Mouse (Mus musculus): ENCODE results near the gene Mgat5b.

Mgat5b gene

DNA sequence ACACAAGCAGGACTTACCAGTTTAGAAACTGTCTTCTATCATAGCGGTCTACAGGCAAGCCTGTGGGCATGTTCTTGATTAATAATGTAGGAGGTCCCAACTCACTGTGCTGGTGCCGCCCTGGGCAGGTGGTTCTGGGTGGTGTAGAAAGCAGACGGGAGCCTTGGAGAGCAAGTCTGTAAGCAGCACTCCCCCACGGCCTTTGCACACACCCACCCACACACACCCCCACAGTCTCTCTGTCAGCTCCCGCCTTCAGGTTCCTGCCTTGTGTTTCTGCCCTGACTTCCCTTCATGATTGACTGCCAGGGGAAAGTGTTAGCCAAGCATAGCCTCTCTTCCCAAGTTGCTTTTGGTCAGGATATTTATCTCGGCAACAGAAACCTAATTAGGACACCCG lies 1.3 kb upstream of the Mgat5b start:
- no peak for DNase-seq (ENCODE audit: low read depth, low spot score)

DNA sequence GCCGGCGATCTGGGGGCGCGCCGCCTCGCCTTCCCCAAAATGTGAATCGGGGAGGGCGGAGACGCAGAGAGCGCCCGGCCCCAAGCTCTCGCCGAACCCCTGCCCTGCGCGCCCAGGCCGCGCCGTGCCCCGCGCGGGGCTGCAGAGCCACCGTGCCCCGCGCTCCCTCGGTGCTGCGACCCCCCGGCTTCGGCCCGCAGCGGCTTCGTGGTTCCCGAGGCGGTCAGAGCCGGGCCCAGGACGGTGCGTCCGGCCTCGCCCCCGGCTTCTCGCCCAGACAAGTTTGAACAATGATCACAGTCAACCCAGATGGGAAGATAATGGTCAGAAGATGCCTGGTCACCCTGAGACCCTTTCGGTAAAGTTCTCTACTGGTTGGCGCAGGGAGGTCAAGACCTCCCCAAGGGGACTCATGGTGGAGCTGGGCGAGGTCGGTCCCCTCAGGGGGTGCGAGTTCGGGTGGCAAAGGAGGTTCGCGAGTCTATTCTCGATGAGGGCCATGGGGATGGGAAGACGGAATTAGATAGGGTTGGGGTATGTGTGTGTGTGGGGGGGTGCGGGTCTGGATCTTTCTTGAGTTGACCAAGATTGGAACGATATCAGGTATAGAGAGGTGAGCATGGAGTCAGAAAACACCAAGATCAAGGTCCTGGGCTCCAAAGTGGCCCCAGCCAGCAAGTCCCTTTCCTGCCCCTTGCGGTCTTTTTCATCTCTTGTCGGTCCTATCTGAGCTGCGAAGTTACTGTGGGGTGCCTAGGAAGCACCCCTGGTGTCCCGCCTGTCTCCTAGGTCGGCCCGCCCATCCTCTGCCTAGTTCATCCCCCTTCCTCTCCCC lies 740 bp downstream of the Mgat5b start:
- no peak for DNase-seq (ENCODE audit: low read depth, low spot score)

DNA sequence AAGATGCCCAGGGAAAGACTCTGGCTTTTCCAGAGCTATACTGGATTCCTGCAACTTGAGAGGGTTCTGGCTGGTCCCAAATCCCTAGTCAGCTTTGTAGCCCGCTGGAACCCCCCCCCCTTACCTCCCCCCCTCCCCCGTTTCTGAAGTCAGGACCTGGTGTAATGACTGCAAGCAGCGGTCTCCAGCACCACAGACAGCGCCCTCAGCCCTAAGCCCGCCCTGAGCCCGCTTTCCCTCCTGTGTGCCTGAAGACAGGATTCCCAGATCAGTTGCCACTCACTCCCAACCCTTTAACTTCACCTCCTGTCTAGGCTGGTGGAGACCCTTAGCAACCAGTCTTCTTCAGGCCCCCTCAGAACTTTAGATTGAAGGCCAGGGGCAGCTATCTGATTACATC lies 2.1 kb downstream of the Mgat5b start:
- no peak for DNase-seq (ENCODE audit: low read depth, low spot score)

DNA sequence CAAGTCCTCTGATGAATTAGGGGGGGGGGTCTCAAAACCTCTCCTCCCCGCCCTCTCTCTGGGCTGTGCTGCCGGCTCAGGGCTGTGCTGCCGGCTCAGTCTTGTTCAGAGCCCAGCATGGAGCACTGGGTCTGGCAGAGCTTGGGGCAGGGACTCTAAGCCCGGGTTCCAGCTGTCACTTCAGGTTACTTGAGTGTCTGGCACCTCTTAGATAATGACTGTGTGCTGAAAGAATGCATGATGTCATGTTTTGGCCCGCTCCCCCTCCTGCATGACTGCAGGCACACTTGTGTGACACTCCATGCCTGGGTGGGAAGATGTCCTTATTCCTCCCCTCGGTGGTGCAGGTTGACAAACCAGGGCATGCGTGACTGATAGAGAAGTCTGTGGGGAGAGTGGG lies 3.4 kb downstream of the Mgat5b start:
- DNase-seq (ENCODE audit: low read depth, low spot score): no peak

DNA sequence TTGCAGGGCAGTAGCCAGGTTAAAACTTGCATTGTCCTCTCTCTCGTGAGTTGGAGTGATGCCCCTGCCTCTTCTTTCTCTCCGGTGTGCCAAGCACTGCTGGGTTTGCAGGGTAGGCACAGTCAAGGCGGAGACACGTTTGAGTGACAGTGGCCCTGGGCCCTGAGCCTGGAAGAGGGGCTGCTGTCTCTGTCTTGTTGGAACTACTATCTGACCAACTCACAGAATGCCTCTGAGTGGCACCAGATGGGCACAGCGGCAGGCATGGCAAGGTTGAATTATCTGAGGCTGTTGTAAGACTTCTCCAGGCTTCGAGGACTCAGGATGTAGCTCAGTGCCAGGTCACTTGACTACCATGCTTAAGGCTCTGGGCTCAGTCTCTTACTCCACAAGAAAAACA lies 9.4 kb downstream of the Mgat5b start:
- DNase-seq (ENCODE audit: low read depth, low spot score): no peak

DNA sequence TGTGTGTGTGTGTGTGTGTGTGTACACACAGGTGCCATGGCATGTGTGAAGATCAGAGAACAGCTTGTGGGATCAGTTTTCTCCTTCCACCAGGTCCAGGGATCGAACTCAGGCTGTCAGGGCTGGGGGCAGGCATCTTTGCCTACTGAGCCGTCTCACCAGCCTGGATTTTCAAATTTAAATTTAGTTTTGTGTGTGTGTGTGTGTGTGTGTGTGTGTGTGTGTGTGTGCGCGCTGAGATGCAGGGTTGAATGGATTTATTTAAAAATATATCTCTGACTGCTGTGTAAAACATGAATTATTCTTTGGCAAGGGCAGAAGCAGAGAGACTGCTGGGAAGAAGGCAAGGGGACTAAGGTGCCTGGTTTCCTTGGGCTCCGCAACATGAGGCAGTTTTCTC lies 16.2 kb downstream of the Mgat5b start:
- DNase-seq (ENCODE audit: low read depth, low spot score): no peak

DNA sequence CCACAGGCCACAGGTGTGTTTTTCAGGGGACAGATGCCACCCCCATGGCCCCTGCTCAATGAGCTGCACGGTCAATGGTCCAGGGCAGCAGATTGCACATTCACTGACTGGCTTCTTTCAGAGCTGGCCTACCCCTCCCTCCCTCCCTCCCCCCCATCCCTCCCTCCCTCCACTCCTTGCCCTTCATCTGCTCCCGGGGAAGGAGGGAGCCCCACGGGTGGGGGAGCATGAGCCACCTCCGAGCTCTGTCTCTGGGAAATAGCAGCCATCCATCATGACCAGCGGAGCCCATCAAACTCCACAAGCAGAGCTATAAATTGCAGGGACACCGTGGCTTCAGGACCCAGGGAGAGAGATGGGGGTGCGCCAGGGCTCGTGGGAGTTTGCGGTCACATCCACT lies 16.7 kb downstream of the Mgat5b start:
- DNase-seq (ENCODE audit: low read depth, low spot score): no peak

DNA sequence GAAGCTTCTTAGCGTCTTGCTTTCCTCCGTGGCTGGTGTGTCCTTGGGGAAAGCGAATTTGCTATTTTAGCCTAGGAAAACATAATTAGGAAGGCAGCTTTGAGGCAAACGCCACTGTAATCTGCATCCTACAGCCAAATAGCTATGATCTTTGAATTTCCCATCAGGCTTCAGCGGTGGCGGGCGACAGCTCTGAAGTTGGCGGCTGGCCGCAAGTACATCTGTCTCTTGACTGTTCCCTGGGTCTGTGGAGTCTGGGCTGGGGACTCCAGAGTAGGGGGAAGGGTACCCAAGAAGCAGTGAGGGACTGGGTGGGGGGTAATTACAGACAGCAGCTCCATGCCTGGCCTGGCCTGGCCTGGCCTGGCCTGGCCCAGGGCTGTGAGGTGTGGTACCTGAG lies 17.3 kb downstream of the Mgat5b start:
- no peak for DNase-seq (ENCODE audit: low read depth, low spot score)

DNA sequence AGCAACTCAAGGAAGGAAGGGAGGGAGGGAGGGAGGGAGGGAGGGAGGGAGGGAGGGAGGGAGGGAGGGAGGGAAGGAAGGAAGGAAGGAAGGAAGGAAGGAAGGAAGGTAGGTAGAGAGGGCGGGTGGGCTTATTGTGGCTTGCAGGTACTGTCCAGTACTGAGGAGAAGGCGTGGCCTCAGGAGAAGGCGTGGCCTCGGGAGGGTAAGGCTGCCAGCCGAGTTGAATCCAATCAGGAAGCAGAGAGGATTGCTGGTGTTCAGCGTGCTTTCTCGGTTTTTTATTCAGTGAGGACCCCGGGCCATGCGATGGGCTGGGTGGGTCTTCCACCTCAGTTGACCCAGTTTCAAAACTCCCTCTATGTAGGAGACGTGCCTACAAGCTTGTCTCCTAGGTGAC lies 18.5 kb downstream of the Mgat5b start:
- no peak for DNase-seq (ENCODE audit: low read depth, low spot score)

DNA sequence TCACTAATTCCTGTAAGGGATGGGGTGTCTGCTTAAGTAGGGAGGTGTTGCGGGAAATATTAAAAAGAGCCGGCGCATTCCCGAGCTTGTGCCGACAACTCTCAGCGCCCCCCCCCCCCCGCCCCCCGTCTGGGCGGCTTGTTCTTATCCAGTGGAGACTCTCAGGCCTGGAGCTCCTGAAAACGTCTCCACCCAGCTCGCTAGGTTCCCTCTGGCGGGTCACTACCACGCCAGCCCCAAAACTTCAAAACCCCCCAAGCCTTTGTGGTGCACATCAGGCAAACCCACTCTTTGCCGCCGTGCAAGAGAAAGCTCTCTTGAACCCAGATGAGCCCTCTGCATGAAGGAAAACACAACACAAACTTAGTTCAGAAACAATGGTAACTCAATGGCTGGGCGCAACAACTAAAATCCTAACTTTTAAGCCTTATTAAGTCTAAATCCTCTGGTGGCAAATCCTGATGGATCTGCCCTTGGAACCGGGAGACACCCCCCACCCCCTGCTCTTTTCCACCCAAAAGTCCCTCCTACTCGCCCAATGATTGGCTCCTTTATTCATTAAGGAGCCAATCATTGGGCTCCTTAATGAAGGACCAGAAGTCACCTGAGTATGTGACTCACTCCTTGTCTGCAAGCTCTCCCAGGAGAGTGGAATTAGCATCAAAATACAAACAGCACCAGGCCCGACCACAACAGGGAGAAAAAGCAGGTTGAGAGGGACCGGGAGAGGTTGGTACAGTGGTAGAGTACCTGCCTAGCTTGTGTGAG lies 21.6 kb downstream of the Mgat5b start:
- no peak for DNase-seq (ENCODE audit: low read depth, low spot score)

DNA sequence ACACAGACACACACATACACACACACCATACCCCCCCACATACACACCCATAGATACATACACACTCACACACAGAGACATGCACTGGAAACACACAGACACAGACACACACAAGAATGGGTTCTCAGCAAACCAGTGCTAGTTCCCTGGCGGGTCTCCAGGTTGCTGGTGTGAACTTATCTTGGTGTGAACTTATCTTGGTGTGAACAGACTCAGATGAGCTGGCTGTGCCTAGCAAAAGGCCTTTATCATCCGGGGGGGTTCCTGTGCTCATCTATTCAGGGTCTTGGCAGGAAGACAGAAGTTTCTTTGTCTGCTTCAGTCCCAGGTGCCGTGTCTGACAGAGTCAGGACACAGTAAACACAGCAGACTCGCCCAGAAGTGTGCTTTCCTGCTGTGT lies 25.7 kb downstream of the Mgat5b start:
- DNase-seq (ENCODE audit: low read depth, low spot score): no peak

DNA sequence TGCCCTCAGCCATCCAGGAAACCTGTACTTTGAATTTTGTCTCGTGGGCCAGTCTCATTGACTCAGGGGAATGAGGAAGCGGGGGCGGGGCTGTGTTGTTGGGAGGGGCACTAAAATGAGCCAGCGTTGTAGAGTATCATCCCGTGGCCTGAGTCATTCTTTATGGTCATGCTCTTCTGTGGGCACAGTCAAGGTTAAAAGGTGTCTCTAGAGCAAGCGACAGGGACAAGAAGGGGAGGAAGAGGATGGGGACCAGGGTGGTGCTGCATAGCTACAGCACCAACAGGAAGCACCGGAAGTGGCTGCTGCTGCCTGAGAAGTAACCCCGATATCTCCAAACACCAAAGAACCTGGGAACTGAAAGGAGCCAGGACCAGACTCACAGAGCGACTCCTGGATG lies 31.2 kb downstream of the Mgat5b start:
- no peak for DNase-seq (ENCODE audit: low read depth, low spot score)

DNA sequence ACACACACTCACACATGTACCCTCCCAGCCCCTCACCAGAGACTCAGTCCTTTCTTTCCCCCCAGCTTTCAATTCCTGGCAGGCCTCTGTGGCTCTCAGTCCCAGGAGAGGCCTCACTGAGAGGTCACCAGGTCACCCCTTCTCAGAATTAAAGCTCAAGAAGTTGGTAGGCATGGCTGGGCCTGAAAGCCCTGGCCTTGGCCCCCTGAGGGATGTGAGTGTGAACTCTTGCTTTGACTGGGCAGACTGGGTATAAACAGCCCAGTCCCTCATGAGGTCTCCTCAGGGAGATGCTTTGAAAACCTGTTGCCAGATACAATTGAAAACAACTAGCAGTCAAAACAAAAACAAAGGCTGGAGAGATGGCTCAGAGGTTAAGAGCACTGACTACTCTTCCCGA lies 32.8 kb downstream of the Mgat5b start:
- DNase-seq (ENCODE audit: low read depth, low spot score): no peak

DNA sequence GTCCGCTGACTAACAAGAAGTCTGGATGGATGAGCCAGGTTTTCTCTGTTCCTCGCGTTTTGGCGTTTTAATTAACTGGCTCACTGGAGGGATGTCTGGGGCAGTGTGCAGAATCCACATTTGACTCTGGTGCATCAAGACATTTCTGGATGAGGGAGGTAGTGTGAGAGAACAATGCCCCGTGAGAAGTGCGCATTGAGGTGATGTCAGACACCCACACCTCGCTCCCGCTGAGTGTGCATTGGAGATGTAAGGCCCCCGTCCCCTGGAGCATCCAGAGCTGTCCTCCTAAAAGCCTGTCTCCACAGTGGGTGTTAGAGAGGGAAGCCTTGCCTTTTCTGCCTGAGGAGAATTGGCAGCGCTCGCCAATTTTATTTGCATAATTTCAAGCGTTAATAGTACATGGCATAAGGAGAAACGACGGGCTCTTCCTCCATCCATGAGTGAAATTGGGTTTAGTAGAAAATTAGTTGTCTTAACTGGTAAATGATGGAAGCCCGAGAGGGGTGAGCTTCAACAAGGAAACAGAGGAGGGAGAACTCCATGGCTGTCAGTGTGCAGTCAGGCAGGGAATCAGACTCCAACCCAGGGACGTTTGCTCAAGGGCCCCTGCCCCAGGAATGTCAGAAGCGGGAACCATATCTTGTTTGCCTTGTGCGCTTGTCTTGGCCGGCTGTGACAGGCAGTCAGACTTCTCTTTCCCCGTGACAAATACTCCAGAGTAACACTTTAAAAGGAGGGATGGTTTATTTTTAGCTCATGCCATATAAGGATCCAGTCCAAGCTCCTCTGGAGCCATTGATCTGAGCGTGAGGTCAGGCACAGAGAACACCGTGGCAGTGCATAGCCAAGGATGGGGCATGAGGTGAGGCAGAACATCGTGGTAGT lies 35.8 kb downstream of the Mgat5b start:
- DNase-seq (ENCODE audit: low read depth, low spot score): no peak

DNA sequence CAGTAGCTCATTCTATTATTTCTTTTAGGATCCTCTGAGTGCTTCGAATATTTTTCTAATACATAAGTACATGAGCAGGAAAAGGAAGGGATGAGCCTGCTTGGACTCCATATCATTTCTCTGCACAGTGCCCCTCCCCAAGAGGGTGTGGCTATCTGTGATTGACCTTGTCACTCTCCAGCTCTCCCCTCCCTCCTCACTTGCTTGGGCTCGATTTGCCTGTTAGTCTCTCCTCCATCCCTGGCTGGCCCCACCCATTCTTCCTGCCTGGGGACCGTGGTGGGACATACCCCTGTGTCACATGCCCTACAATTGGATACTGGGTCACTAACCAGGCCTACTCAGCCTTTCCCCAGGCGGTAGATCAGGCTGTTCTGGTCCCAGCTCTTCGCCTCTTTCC lies 39.9 kb downstream of the Mgat5b start:
- no peak for DNase-seq (ENCODE audit: low read depth, low spot score)

DNA sequence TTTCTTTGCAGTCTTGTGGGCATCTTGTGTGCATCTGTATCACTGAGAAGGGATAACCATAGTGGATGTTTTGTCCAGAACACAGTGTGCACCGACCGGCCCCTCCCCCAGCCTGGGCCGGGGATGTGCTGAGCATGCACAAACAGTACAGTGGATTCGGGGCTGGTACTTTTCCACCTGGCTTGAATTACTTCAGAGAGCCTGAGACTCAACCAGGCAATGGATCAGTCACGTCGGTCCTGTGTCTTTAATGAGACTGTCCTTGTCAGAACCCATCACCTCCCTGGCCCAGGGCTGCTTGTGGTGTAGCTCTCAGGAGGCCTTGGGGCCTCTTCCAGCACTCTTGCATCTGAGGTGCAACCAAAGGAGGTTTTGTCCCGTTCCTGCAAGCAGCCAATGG lies 46.4 kb downstream of the Mgat5b start:
- no peak for DNase-seq (ENCODE audit: low read depth, low spot score)

DNA sequence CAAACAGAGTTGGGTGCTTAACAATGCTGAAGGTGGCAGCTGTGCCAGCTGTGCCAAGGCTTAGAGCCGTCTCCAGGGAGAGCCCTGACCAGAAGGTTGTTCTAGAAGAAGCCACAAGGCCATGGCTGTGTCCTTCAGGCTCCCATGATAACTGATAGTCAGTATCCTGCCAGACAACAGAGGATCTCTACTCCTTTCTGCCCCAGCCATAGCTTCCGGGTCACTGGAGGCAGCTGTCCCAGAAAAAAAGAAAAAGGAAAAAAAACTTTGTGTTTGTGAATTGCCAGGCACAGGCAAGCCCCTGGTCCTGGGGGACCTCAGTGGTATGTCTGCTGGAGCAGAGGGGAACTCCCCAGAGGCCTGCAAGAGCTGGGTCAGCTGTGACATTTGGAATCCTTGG lies 47.3 kb downstream of the Mgat5b start:
- DNase-seq (ENCODE audit: low read depth, low spot score): no peak

DNA sequence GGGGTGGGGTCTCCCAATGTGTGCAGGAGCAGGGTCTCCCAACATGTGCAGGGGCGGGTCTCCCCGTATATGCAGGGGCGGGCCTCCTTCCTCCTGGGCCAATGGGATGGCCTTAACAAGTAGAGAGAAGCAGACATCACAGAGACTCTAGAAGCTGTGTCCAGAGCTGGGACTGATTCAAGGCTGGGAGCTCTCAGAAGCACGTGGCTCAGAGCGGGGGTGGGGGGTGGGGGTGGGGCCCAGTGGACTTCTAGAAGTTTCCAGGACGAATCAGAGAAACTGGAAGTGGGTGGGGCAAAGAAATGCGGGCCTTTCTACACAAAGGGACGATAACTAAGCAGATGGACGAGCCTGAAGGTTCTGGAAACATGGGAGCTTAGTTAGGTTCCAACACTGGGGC lies 49.9 kb downstream of the Mgat5b start:
- DNase-seq (ENCODE audit: low read depth, low spot score): no peak

DNA sequence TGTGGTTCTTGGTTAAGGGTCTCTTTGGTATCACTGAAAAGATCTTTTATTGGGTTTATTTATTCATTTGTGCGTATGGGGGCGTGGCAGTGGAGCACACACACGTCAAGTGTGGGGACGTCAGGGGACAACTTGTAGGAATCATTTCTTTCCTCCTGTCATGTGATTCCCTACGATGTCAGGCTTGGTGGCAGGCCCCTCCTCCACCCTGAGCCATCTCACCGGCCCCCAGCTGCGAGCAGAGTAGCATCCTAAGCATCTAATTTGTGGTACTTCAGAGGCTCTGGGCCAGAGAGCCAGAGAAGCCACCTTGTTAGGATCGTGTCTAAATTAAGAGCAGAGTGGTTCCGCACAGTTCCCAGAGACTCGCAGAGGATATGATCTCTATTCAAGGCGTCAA lies 50.8 kb downstream of the Mgat5b start:
- DNase-seq (ENCODE audit: low read depth, low spot score): no peak

DNA sequence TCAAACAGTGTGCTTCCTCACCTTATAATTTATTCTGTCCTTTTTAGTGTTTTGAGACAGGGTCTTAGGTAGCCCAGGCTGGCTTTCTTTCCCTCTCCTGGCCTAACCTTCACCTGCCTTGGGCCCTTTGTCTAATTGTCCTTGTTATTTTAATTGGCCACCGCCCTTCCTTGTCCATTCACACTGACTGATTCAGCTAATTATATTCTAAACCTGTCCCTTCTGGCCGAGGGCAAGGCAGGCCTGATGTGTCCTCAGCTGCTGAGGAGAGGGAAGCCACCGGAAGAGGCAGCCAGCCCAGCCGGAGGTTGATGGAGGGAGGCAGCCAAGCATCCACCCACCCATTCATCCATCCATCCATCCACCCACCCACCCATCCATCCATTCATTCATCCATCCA lies 52.2 kb downstream of the Mgat5b start:
- no peak for DNase-seq (ENCODE audit: low read depth, low spot score)

DNA sequence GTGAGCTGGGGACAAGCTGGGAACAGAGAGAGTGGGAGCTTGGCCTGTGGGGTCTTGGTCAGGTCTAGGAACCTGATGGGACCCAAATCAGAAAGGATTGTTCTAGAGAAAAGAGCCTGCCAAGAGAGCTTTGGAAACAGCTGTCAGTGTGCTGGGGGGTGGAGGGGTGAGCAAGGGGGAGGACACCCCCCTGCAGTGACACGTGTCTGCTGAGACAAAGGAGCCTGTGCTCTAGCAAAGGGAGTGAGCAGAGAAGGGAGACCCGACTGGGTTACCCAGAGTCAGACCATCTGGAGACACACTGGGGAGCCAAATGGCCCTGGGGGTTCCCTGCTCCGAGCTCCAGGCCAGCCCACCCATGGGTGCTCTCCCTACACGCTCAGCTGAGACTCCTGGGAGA lies 54.2 kb downstream of the Mgat5b start:
- no peak for DNase-seq (ENCODE audit: low read depth, low spot score)

DNA sequence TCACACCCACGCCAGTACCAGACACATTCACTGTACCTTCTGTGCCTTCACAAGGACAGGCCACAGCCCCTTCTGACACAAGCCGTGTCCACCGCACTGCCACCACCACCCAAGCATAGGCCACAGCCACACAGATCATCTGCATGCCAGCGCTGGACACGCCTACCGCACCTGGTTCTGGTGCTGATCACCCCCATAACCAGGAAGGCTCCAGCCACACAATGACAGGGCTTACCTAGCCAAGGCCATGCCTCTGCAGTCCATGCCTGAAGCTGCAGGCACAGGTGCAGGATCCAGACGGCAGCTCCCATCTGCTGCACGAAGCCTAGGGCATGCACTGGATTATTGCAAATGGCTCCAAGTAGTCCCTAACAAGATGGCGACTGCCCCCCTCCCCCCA lies 54.8 kb downstream of the Mgat5b start:
- no peak for DNase-seq (ENCODE audit: low read depth, low spot score)

All from retina, adult 2 months (tissue).